Mouse (Mus musculus) myocyte (in vitro differentiated cells): ENCODE data around the gene Cdk5rap3.

ENCODE experiments used
- CEBPB ChIP-seq: IDR thresholded peaks from 2 replicates; pipeline ENCODE4 v1.6.1; 2011; ENCODE audit warnings: mild to moderate bottlenecking, moderate library complexity; ENCODE audit not compliant: poor library complexity, insufficient read depth, severe bottlenecking
- E2F4 ChIP-seq: IDR thresholded peaks from one replicate; pipeline ENCODE4 v1.6.1; 2011; ENCODE audit warnings: mild to moderate bottlenecking, control low read depth, moderate library complexity; ENCODE audit not compliant: insufficient read depth
- MAX ChIP-seq: IDR thresholded peaks from one replicate; pipeline ENCODE4 v1.6.1; 2011; ENCODE audit warnings: low read depth, mild to moderate bottlenecking, control low read depth
- MYOD1 ChIP-seq, 3 experiments: IDR thresholded peaks; one replicate each; pipeline ENCODE4 v1.6.1; 2011; ENCODE audit warnings: control low read depth in 2 of 3, low read depth in 2 of 3, mild to moderate bottlenecking in 2 of 3, moderate library complexity in 1 of 3; ENCODE audit not compliant: insufficient read length in 2 of 3, control insufficient read depth in 1 of 3
- MYOG ChIP-seq, 3 experiments: IDR thresholded peaks; one replicate each; pipeline ENCODE4 v1.6.1; 2011; ENCODE audit warnings: control low read depth in 2 of 3, low read depth in 2 of 3, mild to moderate bottlenecking in 2 of 3; ENCODE audit not compliant: insufficient read length in 2 of 3, control insufficient read depth in 1 of 3, insufficient read depth in 1 of 3
- POLR2A ChIP-seq: IDR thresholded peaks from one replicate; pipeline ENCODE4 v1.6.1; 2011; ENCODE audit warnings: low read depth, mild to moderate bottlenecking, control low read depth, moderate library complexity; ENCODE audit not compliant: insufficient read length
- POLR2AphosphoS2 ChIP-seq: IDR thresholded peaks from one replicate; pipeline ENCODE4 v1.6.1; 2011; ENCODE audit warnings: low read depth, control low read depth; ENCODE audit not compliant: insufficient read length
- REST ChIP-seq: IDR thresholded peaks from one replicate; pipeline ENCODE4 v1.6.1; 2011; ENCODE audit warnings: mild to moderate bottlenecking, control low read depth, moderate library complexity; ENCODE audit not compliant: insufficient read depth, insufficient read length
- TCF12 ChIP-seq: IDR thresholded peaks from one replicate; pipeline ENCODE4 v1.6.1; 2011; ENCODE audit warnings: mild to moderate bottlenecking, control low read depth; ENCODE audit not compliant: poor library complexity, insufficient read depth, severe bottlenecking
- USF1 ChIP-seq: IDR thresholded peaks from one replicate; pipeline ENCODE4 v1.6.1; 2011; ENCODE audit warnings: low read depth, mild to moderate bottlenecking, control low read depth, moderate library complexity

DNA sequence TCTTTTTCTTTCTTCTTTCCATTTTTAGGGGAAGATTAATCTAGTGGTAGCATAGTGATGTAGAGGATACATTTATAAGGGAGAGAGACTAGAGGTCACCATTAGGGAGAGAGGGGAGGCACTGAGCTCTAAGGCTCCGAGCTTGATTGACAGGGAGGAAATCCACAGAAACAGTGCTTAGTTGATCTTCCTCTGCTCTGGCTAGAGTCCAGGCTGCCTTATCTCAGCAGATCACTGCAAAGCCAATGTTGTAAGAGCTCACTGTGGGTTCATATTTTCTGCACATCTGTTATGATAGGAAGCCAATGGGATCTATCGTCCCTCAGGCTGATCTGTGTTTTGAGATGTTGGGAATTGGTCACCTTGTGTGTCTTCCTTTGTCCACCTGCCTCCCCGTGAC lies 37.6 kb downstream of the Cdk5rap3 start:
- TF ChIP-seq POLR2A (no peak), USF1 (no peak), REST (no peak), E2F4 (no peak), POLR2AphosphoS2 (no peak), TCF12 (no peak), MAX (no peak), MYOG (IDR thresholded peaks at IDR 0.05; ENCODE audit: control insufficient read depth in 1 of 3, insufficient read depth in 1 of 3, insufficient read length in 2 of 3, low read depth in 2 of 3) (no peak), MYOD1 (IDR thresholded peaks at IDR 0.05; ENCODE audit: control insufficient read depth in 1 of 3, insufficient read length in 2 of 3, low read depth in 2 of 3) (no peak), CEBPB (no peak)
